Mouse (Mus musculus): Measurements from ENCODE around the gene Skap1. TPM values are rescaled to one million over a fixed set of nuclear protein-coding genes. Genes with fewer than 3 reads are reported as not detected.

Skap1 gene
- 1 to 10 TPM in 1 of 2 experiments, not detected in 1; 2.3 TPM for total RNA-seq (2021)
- long read RNA-seq, experiment 1: 0 reads
- long read RNA-seq, experiment 2: 0 reads

GRCm38 (mm10) chr11:96463986-96464715, at the start of gene Skap1:
TSS of gene Skap1 (plus strand) at chr11:96464593.
- DNase-seq: no peak

GRCm38 (mm10) chr11:96421074-96421473, 43.3 kb upstream of the Skap1 start:
- no peak for DNase-seq

- no peak for DNase-seq
Measured at GRCm38 (mm10) chr11:96421517-96422265, 42.7 kb upstream of the Skap1 start.

GRCm38 (mm10) chr11:96425193-96425592, 39.2 kb upstream of the Skap1 start:
- no peak for DNase-seq

GRCm38 (mm10) chr11:96426191-96426590, 38.2 kb upstream of the Skap1 start:
- no peak for DNase-seq

GRCm38 (mm10) chr11:96426805-96427204, 37.6 kb upstream of the Skap1 start:
- no peak for DNase-seq

GRCm38 (mm10) chr11:96429062-96429461, 35.3 kb upstream of the Skap1 start:
- DNase-seq: no peak

GRCm38 (mm10) chr11:96429891-96430290, 34.5 kb upstream of the Skap1 start:
- no peak for DNase-seq

- DNase-seq: no peak
Measured at GRCm38 (mm10) chr11:96431871-96432270, 32.5 kb upstream of the Skap1 start.

- no peak for DNase-seq
Measured at GRCm38 (mm10) chr11:96434888-96435287, 29.5 kb upstream of the Skap1 start.

GRCm38 (mm10) chr11:96436525-96436924, 27.9 kb upstream of the Skap1 start:
- DNase-seq: no peak

- DNase-seq: peak; percentile 31 to 59
Measured at GRCm38 (mm10) chr11:96438787-96439186, 25.6 kb upstream of the Skap1 start.

GRCm38 (mm10) chr11:96441546-96442185, 22.7 kb upstream of the Skap1 start:
- peak in 1 of 2 experiments; percentile 6 for DNase-seq

GRCm38 (mm10) chr11:96442468-96442867, 21.9 kb upstream of the Skap1 start:
- no peak for DNase-seq

- no peak for DNase-seq
Measured at GRCm38 (mm10) chr11:96447931-96448330, 16.5 kb upstream of the Skap1 start.

GRCm38 (mm10) chr11:96455111-96455510, 9.3 kb upstream of the Skap1 start:
- DNase-seq: no peak

- DNase-seq: no peak
Measured at GRCm38 (mm10) chr11:96455699-96456326, 8.6 kb upstream of the Skap1 start.

- DNase-seq: no peak
Measured at GRCm38 (mm10) chr11:96456508-96457305, 7.7 kb upstream of the Skap1 start.

- DNase-seq: no peak
Measured at GRCm38 (mm10) chr11:96461766-96462165, 2.6 kb upstream of the Skap1 start.

GRCm38 (mm10) chr11:96462191-96462752, 2.1 kb upstream of the Skap1 start:
- DNase-seq: no peak

GRCm38 (mm10) chr11:96464716-96465060, 295 bp downstream of the Skap1 start:
- DNase-seq: no peak
